Mouse (Mus musculus): ENCODE data around the gene Smarcd2. TPM values are rescaled to one million over a fixed set of nuclear protein-coding genes. Genes with fewer than 3 reads are reported as not detected.

The Smarcd2 gene
- polyA plus RNA-seq, 1 experiment from 2014 or later = 22.9 TPM

GRCm38 (mm10) chr11:106268326-106269059 is 4.3 kb downstream of the Smarcd2 start:
- H3K9ac ChIP-seq (ENCODE audit: low read length) = 0 out of 2 replicates have a peak overlapping the region, but pooled peaks have one; percentile 8
- no peak overlapping the region for H3K27ac ChIP-seq (replicated peaks in 1 of 2; ENCODE audit: control insufficient read depth in 1 of 2, insufficient read depth in 1 of 2, low read depth in 2 of 2, low read length in 2 of 2)
- no peaks in the 10 kb centered on the region for H3K27me3 ChIP-seq (ENCODE audit: control insufficient read depth, insufficient read depth, low read length)
- 56% methylated on average over 8 of the region's 8 CpGs for WGBS
- no peak overlapping the region for H3K4me3 ChIP-seq (ENCODE audit: control insufficient read depth in 1 of 2, insufficient read depth in 1 of 2, low read depth in 1 of 2, low read length in 2 of 2)
- peaks cover 5 to 22% of the 10 kb centered on the region in 2 experiments for H3K4me1 ChIP-seq (ENCODE audit: control insufficient read depth in 2 of 2, insufficient read depth in 2 of 2, low read length in 2 of 2)
- no peaks in the 10 kb centered on the region for H3K9me3 ChIP-seq (ENCODE audit: control insufficient read depth, low read length)
- H3K4me2 ChIP-seq (ENCODE audit: low read length) = no peak overlapping the region
- H3K36me3 ChIP-seq (ENCODE audit: control insufficient read depth, insufficient read depth, low read length) = peaks cover 46% of the 10 kb centered on the region
- ATAC-seq (ENCODE audit: insufficient number of reproducible peaks, insufficient read depth, low FRiP score, low read depth) = no peak

- H3K9me3 ChIP-seq (ENCODE audit: control insufficient read depth, low read length) = no peaks in the 10 kb centered on the region
- H3K4me3 ChIP-seq (ENCODE audit: control insufficient read depth in 1 of 2, insufficient read depth in 1 of 2, low read depth in 1 of 2, low read length in 2 of 2) = no peak overlapping the region
- no peak overlapping the region for H3K9ac ChIP-seq (ENCODE audit: low read length)
- no peak overlapping the region for H3K27ac ChIP-seq (replicated peaks in 1 of 2; ENCODE audit: control insufficient read depth in 1 of 2, insufficient read depth in 1 of 2, low read depth in 2 of 2, low read length in 2 of 2)
- peaks cover 52% of the 10 kb centered on the region for H3K36me3 ChIP-seq (ENCODE audit: control insufficient read depth, insufficient read depth, low read length)
- no peak for ATAC-seq (ENCODE audit: insufficient number of reproducible peaks, insufficient read depth, low FRiP score, low read depth)
- WGBS = 65% methylated on average over 5 of the region's 5 CpGs
- H3K4me2 ChIP-seq (ENCODE audit: low read length) = no peak overlapping the region
- H3K4me1 ChIP-seq (ENCODE audit: control insufficient read depth in 2 of 2, insufficient read depth in 2 of 2, low read length in 2 of 2) = peaks cover 5 to 19% of the 10 kb centered on the region in 2 experiments
- no peaks in the 10 kb centered on the region for H3K27me3 ChIP-seq (ENCODE audit: control insufficient read depth, insufficient read depth, low read length)
These were observed 4.9 kb downstream of the Smarcd2 start for GRCm38 (mm10) chr11:106267871-106268270.

- no peak for ATAC-seq (ENCODE audit: insufficient number of reproducible peaks, insufficient read depth, low FRiP score, low read depth)
- H3K27me3 ChIP-seq (ENCODE audit: control insufficient read depth, insufficient read depth, low read length) = no peaks in the 10 kb centered on the region
- no peak overlapping the region for H3K27ac ChIP-seq (replicated peaks in 1 of 2; ENCODE audit: control insufficient read depth in 1 of 2, insufficient read depth in 1 of 2, low read depth in 2 of 2, low read length in 2 of 2)
- no peak overlapping the region for H3K9ac ChIP-seq (ENCODE audit: low read length)
- H3K4me2 ChIP-seq (ENCODE audit: low read length) = no peak overlapping the region
- H3K4me1 ChIP-seq (ENCODE audit: control insufficient read depth in 2 of 2, insufficient read depth in 2 of 2, low read length in 2 of 2) = peaks cover 5 to 19% of the 10 kb centered on the region in 2 experiments
- H3K36me3 ChIP-seq (ENCODE audit: control insufficient read depth, insufficient read depth, low read length) = peaks cover 57% of the 10 kb centered on the region
- H3K9me3 ChIP-seq (ENCODE audit: control insufficient read depth, low read length) = no peaks in the 10 kb centered on the region
- 71% methylated on average over 15 of the region's 15 CpGs for WGBS
- no peak overlapping the region for H3K4me3 ChIP-seq (ENCODE audit: control insufficient read depth in 1 of 2, insufficient read depth in 1 of 2, low read depth in 1 of 2, low read length in 2 of 2)
These were observed 5.4 kb downstream of the Smarcd2 start for GRCm38 (mm10) chr11:106267311-106267852.

- WGBS = 93% methylated on average over 10 of the region's 10 CpGs
- Histone ChIP-seq H3K27ac (replicated peaks in 1 of 2; ENCODE audit: control insufficient read depth in 1 of 2, insufficient read depth in 1 of 2, low read depth in 2 of 2, low read length in 2 of 2) (no peak overlapping the region), H3K4me2 (ENCODE audit: low read length) (no peak overlapping the region), H3K4me3 (ENCODE audit: control insufficient read depth in 1 of 2, insufficient read depth in 1 of 2, low read depth in 1 of 2, low read length in 2 of 2) (no peak overlapping the region), H3K27me3 (ENCODE audit: control insufficient read depth, insufficient read depth, low read length) (no peaks in the 10 kb centered on the region), H3K4me1 (ENCODE audit: control insufficient read depth in 2 of 2, insufficient read depth in 2 of 2, low read length in 2 of 2) (peaks cover 2 to 18% of the 10 kb centered on the region in 2 experiments), H3K9me3 (ENCODE audit: control insufficient read depth, low read length) (no peaks in the 10 kb centered on the region), H3K9ac (ENCODE audit: low read length) (no peak overlapping the region), H3K36me3 (ENCODE audit: control insufficient read depth, insufficient read depth, low read length) (peaks cover 67% of the 10 kb centered on the region)
- no peak for ATAC-seq (ENCODE audit: insufficient number of reproducible peaks, insufficient read depth, low FRiP score, low read depth)
These were observed 6.3 kb downstream of the Smarcd2 start for GRCm38 (mm10) chr11:106266431-106266830.

- no peak for ATAC-seq (ENCODE audit: insufficient number of reproducible peaks, insufficient read depth, low FRiP score, low read depth)
- Histone ChIP-seq H3K27ac (replicated peaks in 1 of 2; ENCODE audit: control insufficient read depth in 1 of 2, insufficient read depth in 1 of 2, low read depth in 2 of 2, low read length in 2 of 2) (no peak overlapping the region), H3K4me2 (ENCODE audit: low read length) (no peak overlapping the region), H3K27me3 (ENCODE audit: control insufficient read depth, insufficient read depth, low read length) (no peaks in the 10 kb centered on the region), H3K36me3 (ENCODE audit: control insufficient read depth, insufficient read depth, low read length) (peaks cover 75% of the 10 kb centered on the region), H3K9me3 (ENCODE audit: control insufficient read depth, low read length) (no peaks in the 10 kb centered on the region), H3K4me3 (ENCODE audit: control insufficient read depth in 1 of 2, insufficient read depth in 1 of 2, low read depth in 1 of 2, low read length in 2 of 2) (no peak overlapping the region), H3K9ac (ENCODE audit: low read length) (no peak overlapping the region), H3K4me1 (ENCODE audit: control insufficient read depth in 2 of 2, insufficient read depth in 2 of 2, low read length in 2 of 2) (peaks cover 0 to 12% of the 10 kb centered on the region in 2 experiments; a peak in 3 of 4 replicates)
- 89% methylated on average over 4 of the region's 4 CpGs for WGBS
These were observed 7.2 kb downstream of the Smarcd2 start for GRCm38 (mm10) chr11:106265570-106265969.

- H3K27me3 ChIP-seq (ENCODE audit: control insufficient read depth, insufficient read depth, low read length) = no peaks in the 10 kb centered on the region
- no peak overlapping the region for H3K27ac ChIP-seq (replicated peaks in 1 of 2; ENCODE audit: control insufficient read depth in 1 of 2, insufficient read depth in 1 of 2, low read depth in 2 of 2, low read length in 2 of 2)
- no peak overlapping the region for H3K9ac ChIP-seq (ENCODE audit: low read length)
- no peak for ATAC-seq (ENCODE audit: insufficient number of reproducible peaks, insufficient read depth, low FRiP score, low read depth)
- no peak overlapping the region for H3K4me3 ChIP-seq (ENCODE audit: control insufficient read depth in 1 of 2, insufficient read depth in 1 of 2, low read depth in 1 of 2, low read length in 2 of 2)
- WGBS = 92% methylated on average over 15 of the region's 15 CpGs
- H3K9me3 ChIP-seq (ENCODE audit: control insufficient read depth, low read length) = no peaks in the 10 kb centered on the region
- peaks cover 74% of the 10 kb centered on the region for H3K36me3 ChIP-seq (ENCODE audit: control insufficient read depth, insufficient read depth, low read length)
- no peak overlapping the region for H3K4me2 ChIP-seq (ENCODE audit: low read length)
- H3K4me1 ChIP-seq (ENCODE audit: control insufficient read depth in 2 of 2, insufficient read depth in 2 of 2, low read length in 2 of 2) = peaks cover 0 to 12% of the 10 kb centered on the region in 2 experiments; a peak in 3 of 4 replicates
These were observed 7.8 kb downstream of the Smarcd2 start for GRCm38 (mm10) chr11:106264988-106265387.

GRCm38 (mm10) chr11:106263963-106264362 is 8.8 kb downstream of the Smarcd2 start:
- ATAC-seq (ENCODE audit: insufficient number of reproducible peaks, insufficient read depth, low FRiP score, low read depth) = no peak
- WGBS = 86% methylated on average over 9 of the region's 9 CpGs
- peaks cover 80% of the 10 kb centered on the region for H3K36me3 ChIP-seq (ENCODE audit: control insufficient read depth, insufficient read depth, low read length)
- H3K27me3 ChIP-seq (ENCODE audit: control insufficient read depth, insufficient read depth, low read length) = no peaks in the 10 kb centered on the region
- H3K4me1 ChIP-seq (ENCODE audit: control insufficient read depth in 2 of 2, insufficient read depth in 2 of 2, low read length in 2 of 2) = peaks cover 0 to 11% of the 10 kb centered on the region in 2 experiments; a peak in 3 of 4 replicates
- H3K27ac ChIP-seq (replicated peaks in 1 of 2; ENCODE audit: control insufficient read depth in 1 of 2, insufficient read depth in 1 of 2, low read depth in 2 of 2, low read length in 2 of 2) = no peak overlapping the region
- no peak overlapping the region for H3K4me2 ChIP-seq (ENCODE audit: low read length)
- H3K4me3 ChIP-seq (ENCODE audit: control insufficient read depth in 1 of 2, insufficient read depth in 1 of 2, low read depth in 1 of 2, low read length in 2 of 2) = no peak overlapping the region
- no peaks in the 10 kb centered on the region for H3K9me3 ChIP-seq (ENCODE audit: control insufficient read depth, low read length)
- H3K9ac ChIP-seq (ENCODE audit: low read length) = no peak overlapping the region
